Mouse (Mus musculus): ENCODE results near the gene Kdelr1. TPM values are rescaled to one million over a fixed set of nuclear protein-coding genes. Genes with fewer than 3 reads are reported as not detected.

Gene Kdelr1
- polyA plus RNA-seq (2012; rRNA removed), result 178 and 208 TPM in 2 replicates

DNA sequence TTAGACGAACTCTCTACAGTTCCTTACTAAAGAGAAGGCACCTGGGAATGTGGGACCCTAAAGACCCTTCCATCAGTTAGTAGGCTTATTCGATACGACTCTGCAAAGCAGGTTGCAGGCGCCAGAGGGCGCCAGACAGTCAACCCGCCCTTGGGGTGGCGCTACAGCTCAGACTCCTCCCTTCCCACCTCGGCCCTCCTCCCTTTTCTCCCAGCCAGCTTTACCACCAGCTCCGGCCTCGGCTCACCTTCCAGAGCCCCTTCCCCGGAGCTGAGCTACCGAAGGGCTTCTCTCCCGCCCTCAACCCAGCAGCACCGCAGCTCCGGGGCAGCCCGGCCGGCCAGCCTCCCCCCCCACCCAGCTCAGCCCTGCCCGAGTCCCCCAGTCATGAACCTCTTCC is at the start of gene Kdelr1:
Gene Kdelr1, plus strand, starts transcription at position 149 of the 400 bp plus-strand sequence.
- Histone ChIP-seq H3K4me3 (replicated peaks; ENCODE audit: extremely low read depth, low read depth, low read length) (peak within 1 kb of the TSS; percentile 86), H3K4me1 (ENCODE audit: control insufficient read depth, insufficient read depth, low read length) (peaks cover 10% of the 10 kb centered on the region; the same call in 1 of the 2 replicates)
- DNase-seq, result peak; percentile 90
- WGBS, result under 1% methylated on average over 18 of the region's 18 CpGs
- TF ChIP-seq POLR2A (IDR thresholded peaks at IDR 0.05; ENCODE audit: borderline replicate concordance, extremely low read depth, low read depth, low read length) (peak; percentile 78; the same call in 1 of the 2 replicates), CTCF (IDR thresholded peaks at IDR 0.05; ENCODE audit: insufficient read depth, low read length) (peak; percentile 94)

DNA sequence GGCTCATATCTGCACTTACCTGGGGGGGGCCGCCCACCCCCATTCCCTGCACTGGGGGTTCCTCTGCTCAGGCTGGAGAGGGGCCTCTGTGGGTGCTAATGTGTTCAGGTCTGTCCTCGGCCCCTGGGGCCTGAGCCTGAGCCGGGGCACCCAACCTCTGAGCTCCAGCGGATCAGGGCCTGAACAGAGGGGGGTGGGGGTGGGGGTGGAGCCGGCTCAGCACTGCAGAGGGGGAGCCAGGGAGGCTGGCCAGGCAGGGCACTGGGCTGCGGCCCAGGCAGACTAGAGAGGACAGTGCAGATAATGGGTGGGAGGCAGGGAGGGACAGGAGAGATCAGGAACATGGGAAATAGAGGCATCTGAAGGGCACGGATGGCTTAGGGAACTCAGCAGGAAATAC is 48.0 kb upstream of the Kdelr1 start, which contains the start of gene Kcnj14:
Gene Kcnj14, minus strand, starts transcription at position 185 of the 400 bp plus-strand sequence.
- Histone ChIP-seq H3K4me1 (ENCODE audit: control insufficient read depth, insufficient read depth, low read length) (no peaks in the 10 kb centered on the region), H3K4me3 (replicated peaks; ENCODE audit: extremely low read depth, low read depth, low read length) (no peak within 1 kb of the TSS)
- WGBS, result 71% methylated on average over 7 of the region's 7 CpGs
- no peak for DNase-seq
- TF ChIP-seq POLR2A (IDR thresholded peaks at IDR 0.05; ENCODE audit: borderline replicate concordance, extremely low read depth, low read depth, low read length) (no peak), CTCF (IDR thresholded peaks at IDR 0.05; ENCODE audit: insufficient read depth, low read length) (no peak)

DNA sequence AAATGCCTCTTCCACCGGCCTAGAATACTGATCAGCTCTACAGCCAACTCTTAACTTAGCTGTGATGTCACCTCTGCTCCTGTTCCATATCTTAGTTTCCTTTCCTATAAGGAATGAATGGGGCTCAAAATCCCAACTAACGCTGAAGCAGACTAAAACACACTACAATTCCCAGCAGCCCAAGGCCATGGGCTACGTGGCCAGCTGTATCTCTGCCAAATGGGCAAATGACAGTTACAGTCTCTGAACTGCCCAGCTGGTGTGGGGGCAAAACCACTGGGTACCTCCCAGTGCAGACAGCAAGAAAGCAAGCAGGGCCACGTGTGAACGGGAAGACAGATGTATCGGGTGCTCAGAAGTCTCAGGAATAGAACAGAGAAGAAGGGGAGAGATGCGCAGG is 45.9 kb upstream of the Kdelr1 start:
- 90% methylated on average over 7 of the region's 7 CpGs for WGBS
- no peak for DNase-seq
- no peak overlapping the region for H3K4me3 ChIP-seq (replicated peaks; ENCODE audit: extremely low read depth, low read depth, low read length)
- H3K4me1 ChIP-seq (ENCODE audit: control insufficient read depth, insufficient read depth, low read length), result peaks cover 4% of the 10 kb centered on the region; the same call in 1 of the 2 replicates
- TF ChIP-seq CTCF (IDR thresholded peaks at IDR 0.05; ENCODE audit: insufficient read depth, low read length), result no peak

DNA sequence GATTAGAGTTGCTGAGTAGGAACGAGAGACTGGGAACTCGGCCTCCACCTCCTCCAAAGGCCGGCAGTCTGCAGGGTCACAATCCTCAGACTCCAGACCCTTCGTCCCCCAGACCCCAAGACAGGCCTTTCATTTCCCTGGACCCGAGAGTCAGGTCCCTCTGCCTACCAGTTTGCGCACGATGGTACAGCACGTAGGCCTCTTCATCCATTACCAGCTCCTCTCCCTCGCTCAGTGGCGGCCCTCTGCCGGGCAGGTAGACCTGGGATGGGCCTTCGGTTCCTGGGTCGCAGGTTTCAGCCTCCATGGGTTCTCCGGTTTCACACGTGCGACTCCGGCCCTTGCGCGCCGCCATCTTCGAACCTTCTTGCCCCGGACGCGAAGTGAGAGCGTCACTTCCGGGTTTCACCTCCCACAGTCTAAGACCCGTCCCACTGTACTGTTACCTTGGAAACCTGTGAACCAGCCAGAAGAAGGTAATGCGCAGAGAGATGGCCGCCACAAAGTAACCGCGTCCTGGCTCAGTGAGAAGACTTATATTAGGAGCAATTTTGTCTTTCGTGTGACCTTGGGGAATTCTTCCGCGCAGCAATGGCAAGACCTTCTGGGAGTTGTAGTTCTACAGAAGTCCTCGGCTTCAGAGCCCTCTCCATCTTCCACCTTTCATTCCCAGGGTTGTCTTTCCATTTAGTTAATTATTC is 42.0 kb upstream of the Kdelr1 start, which contains the start of gene Grwd1:
Gene Grwd1, minus strand, starts transcription at position 518 of the 701 bp plus-strand sequence.
- H3K4me1 ChIP-seq (ENCODE audit: control insufficient read depth, insufficient read depth, low read length), result peaks cover 4% of the 10 kb centered on the region; the same call in 1 of the 2 replicates
- peak within 1 kb of the TSS; percentile 81 for H3K4me3 ChIP-seq (replicated peaks; ENCODE audit: extremely low read depth, low read depth, low read length)
- peak; percentile 88 for DNase-seq
- under 1% methylated on average over 35 of the region's 35 CpGs for WGBS
- no peak for TF ChIP-seq CTCF (IDR thresholded peaks at IDR 0.05; ENCODE audit: insufficient read depth, low read length)
- TF ChIP-seq POLR2A (IDR thresholded peaks at IDR 0.05; ENCODE audit: borderline replicate concordance, extremely low read depth, low read depth, low read length), result peak; percentile 54; the same call in 1 of the 2 replicates

DNA sequence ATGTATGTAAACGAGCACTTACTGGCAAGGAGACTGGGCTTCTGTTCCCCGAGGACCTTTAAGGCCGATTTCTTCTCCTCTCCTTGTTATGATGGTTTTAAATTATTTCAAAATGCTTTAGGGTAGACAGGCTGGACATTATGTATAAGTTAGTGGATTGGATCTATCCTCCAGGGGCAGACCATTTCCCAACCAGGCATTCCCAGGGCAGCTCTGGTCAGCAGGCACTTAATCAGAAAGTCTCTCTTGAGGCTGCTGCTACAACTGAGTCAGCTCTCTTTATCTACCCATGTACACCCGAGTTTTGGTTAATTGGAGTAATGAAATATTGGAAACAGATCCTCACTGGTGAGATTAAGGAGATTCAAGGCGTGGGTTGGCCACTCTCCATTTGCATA is 41.4 kb upstream of the Kdelr1 start:
- peak overlapping the region; percentile 81 for H3K4me3 ChIP-seq (replicated peaks; ENCODE audit: extremely low read depth, low read depth, low read length)
- TF ChIP-seq CTCF (IDR thresholded peaks at IDR 0.05; ENCODE audit: insufficient read depth, low read length) (no peak), POLR2A (IDR thresholded peaks at IDR 0.05; ENCODE audit: borderline replicate concordance, extremely low read depth, low read depth, low read length) (no peak)
- H3K4me1 ChIP-seq (ENCODE audit: control insufficient read depth, insufficient read depth, low read length), result peaks cover 4% of the 10 kb centered on the region; the same call in 1 of the 2 replicates
- 17% methylated on average over 5 of the region's 5 CpGs for WGBS
- no peak for DNase-seq

DNA sequence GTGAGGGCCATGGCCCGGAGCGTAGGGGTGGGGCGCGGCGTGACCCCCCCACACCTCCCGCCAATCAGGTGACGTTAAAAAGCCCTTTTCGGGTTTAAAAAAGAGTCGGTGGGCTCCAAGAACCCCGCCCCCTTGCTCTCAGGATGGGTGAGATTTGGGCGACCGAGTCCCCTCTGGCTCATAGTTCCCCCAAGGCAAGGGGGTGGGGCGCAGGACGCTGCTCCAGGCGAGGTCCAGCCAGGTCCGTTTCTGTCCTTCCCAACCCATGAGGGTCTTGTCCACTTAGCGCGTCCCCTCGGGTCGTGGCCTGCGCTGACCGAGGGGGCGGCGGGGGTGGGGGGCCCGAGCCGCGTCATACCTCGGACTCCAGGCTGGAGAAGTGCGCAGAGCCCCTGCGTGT is 40.1 kb upstream of the Kdelr1 start:
- H3K4me3 ChIP-seq (replicated peaks; ENCODE audit: extremely low read depth, low read depth, low read length), result no peak overlapping the region

DNA sequence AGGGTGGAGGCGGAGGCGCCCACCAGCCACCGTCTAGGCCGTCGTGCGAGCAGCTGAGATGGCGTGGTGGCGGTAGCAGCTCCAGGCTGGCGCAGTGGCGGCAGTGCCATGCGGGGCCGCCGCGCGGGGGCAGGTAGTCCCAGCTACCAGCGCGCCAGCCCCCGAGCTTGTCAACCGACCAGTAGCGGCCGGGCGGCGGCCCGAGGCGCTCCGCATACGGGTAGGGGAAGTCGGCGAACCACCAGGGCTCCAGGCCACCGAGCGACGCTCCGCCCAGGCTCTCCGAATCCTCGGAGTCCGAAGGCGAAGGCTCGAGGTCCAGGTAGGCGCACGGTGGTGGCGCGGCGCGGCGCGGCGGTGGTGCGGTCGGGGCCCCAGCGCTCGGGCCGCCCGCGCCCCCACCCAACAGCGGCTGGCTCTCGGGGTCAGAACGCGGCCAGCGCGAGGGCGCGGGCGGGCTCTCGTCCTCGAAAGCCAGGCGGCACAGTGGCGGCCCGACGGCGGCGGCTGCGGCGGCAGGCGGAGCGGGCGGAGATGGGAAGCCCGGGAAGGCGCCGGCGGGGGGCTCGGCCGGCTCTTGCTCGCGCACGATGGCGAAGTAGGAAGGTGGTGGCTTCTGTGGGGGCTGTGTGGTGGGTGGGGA is 39.3 kb upstream of the Kdelr1 start:
- WGBS, result 2% methylated on average over 80 of the region's 86 CpGs
- TF ChIP-seq POLR2A (IDR thresholded peaks at IDR 0.05; ENCODE audit: borderline replicate concordance, extremely low read depth, low read depth, low read length) (no peak), CTCF (IDR thresholded peaks at IDR 0.05; ENCODE audit: insufficient read depth, low read length) (no peak)
- Histone ChIP-seq H3K4me1 (ENCODE audit: control insufficient read depth, insufficient read depth, low read length) (peaks cover 4% of the 10 kb centered on the region; the same call in 1 of the 2 replicates), H3K4me3 (replicated peaks; ENCODE audit: extremely low read depth, low read depth, low read length) (no peak overlapping the region)
- no peak for DNase-seq

More for the DNA sequence above, 40.1 kb upstream of the Kdelr1 start:
- no peak for DNase-seq
- no peak for TF ChIP-seq POLR2A (IDR thresholded peaks at IDR 0.05; ENCODE audit: borderline replicate concordance, extremely low read depth, low read depth, low read length)
- TF ChIP-seq CTCF (IDR thresholded peaks at IDR 0.05; ENCODE audit: insufficient read depth, low read length), result no peak
- peaks cover 4% of the 10 kb centered on the region; the same call in 1 of the 2 replicates for H3K4me1 ChIP-seq (ENCODE audit: control insufficient read depth, insufficient read depth, low read length)
- 12% methylated on average over 30 of the region's 30 CpGs for WGBS

DNA sequence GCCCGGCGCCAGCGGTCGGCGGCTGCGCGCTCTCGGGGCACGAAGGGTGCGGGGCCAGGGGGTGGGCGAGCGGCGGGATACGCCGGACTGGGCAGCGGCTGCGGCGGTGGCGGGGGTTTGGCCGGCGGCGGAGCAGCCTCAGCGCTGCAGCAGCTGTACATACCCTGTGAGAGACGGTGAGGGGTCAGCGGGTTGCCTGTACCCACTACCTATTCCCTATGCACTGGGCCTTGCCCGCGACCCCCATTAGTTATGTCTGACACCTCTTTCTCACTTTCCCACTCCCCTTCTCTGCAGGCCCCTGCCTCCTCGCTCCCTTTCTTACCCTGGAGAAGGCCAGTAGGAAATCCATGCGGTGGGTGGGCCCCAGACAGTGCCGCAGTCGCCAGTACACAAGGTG is 38.6 kb upstream of the Kdelr1 start:
- H3K4me1 ChIP-seq (ENCODE audit: control insufficient read depth, insufficient read depth, low read length), result peaks cover 4% of the 10 kb centered on the region; the same call in 1 of the 2 replicates
- DNase-seq, result no peak
- no peak for TF ChIP-seq POLR2A (IDR thresholded peaks at IDR 0.05; ENCODE audit: borderline replicate concordance, extremely low read depth, low read depth, low read length)
- TF ChIP-seq CTCF (IDR thresholded peaks at IDR 0.05; ENCODE audit: insufficient read depth, low read length), result no peak
- 8% methylated on average over 31 of the region's 31 CpGs for WGBS
- no peak overlapping the region for H3K4me3 ChIP-seq (replicated peaks; ENCODE audit: extremely low read depth, low read depth, low read length)

DNA sequence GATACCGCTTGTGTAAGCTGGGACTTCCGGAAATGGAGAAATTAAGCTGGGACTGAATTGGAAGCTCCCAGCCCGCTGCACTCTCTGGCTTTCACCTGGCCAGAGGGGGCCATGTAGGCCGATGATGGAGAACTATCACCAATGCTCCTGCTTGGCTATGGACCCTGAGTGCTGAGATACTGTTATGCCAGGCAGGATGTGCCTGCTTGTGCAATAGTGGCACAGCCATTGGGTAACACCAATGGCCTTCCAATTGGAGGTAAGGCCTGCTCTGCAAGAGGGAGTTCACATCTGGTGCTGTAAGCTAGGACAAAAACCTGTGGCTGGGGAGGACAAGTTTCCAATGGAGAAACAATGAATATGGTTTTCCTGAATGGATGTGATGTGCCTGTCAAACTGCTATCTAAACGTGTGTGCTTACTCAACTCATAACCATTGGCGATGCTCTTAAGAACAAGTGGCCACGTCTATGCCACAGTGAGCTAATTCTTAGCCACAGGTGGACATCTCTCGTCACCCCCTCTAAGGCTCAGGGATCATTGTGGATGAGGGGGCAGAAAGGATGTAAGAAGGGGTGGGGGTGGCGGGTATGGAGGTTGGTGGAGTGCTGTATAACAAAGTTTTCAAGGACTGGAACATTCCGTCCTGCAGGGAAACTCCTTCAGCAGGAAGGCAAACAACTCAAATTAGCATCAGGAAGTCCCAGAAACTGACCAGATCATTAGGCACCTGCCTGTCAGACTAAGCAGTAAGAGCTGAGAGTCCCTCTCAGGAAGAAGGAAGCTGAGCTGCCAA is 29.4 kb upstream of the Kdelr1 start:
- no peak for DNase-seq
- 80% methylated on average over 10 of the region's 10 CpGs for WGBS
- TF ChIP-seq POLR2A (IDR thresholded peaks at IDR 0.05; ENCODE audit: borderline replicate concordance, extremely low read depth, low read depth, low read length), result no peak
- no peak for TF ChIP-seq CTCF (IDR thresholded peaks at IDR 0.05; ENCODE audit: insufficient read depth, low read length)
- no peaks in the 10 kb centered on the region for H3K4me1 ChIP-seq (ENCODE audit: control insufficient read depth, insufficient read depth, low read length)
- no peak overlapping the region for H3K4me3 ChIP-seq (replicated peaks; ENCODE audit: extremely low read depth, low read depth, low read length)
